12 mouse cellular contexts compared by ENCODE assay signal in genomic region chr14:25067435-25067834, GRCm38 (mm10).
"Had no signal": no experiment of that assay in that cellular context is flagged by ENCODE, and none has a peak within 500 bp of the region (broad histone marks: within the 10 kb centered on the region; RNA-seq: fewer than 3 reads in every experiment).

No protein-coding gene starts in this region.

- H3K27me3 ChIP-seq: liver, embryonic 13.5 days had no signal

- H3K4me2 ChIP-seq: liver, embryonic 13.5 days had no signal

- H3K4me3 ChIP-seq: liver, embryonic 13.5 days; midbrain, embryonic 10.5 days; myocyte had no signal

- DNase-seq: kidney, adult 8-10 months; layer of hippocampus, postnatal 36 days; liver; liver, embryonic 13.5 days; lung, adult 2 months; lung, postnatal 4 days; midbrain, embryonic 14.5 days; thymus, postnatal 4 days had no signal

- H3K27ac ChIP-seq: liver, embryonic 13.5 days; stomach, postnatal 0 days had no signal

- H3K9me3 ChIP-seq: liver, embryonic 13.5 days; midbrain, embryonic 10.5 days had no signal

- ATAC-seq: lung, postnatal 0 days had no signal

- H3K9ac ChIP-seq: liver, embryonic 13.5 days had no signal

- H3K36me3 ChIP-seq: liver, embryonic 13.5 days; midbrain, embryonic 10.5 days had no signal
